Mouse (Mus musculus): Measurements from ENCODE around the gene Tlk2. TPM values are rescaled to one million over a fixed set of nuclear protein-coding genes. Genes with fewer than 3 reads are reported as not detected.
"Not testable (repeated sequence)": the region's sequence is repeated elsewhere in the genome, so short reads cannot be mapped to it uniquely, and the experiment has no call there.

Gene Tlk2
- total RNA-seq (2021) = 10 to 100 TPM; 44.4 to 54.1 TPM

DNA sequence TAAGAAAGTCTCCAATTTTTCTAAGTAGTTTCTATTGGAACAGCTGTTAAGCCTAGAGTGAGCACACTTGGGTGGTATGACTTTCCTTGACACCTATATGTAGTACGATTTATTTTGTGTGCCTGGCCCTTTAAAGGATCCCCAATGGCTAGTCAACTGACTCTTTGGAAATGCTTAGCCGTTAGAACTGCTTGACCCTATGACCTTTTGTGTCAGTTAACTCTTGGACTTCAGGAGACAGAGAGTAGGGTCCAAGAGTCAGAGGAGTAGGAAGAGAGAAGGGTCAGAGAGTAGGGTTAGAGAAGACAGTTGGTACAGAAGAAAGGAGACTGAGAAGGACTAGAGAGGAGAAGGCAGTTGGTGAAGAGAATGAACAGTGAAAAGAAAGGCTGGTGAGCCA, at the start of gene Tlk2:
Gene Tlk2 (plus strand): TSS at position 292 of the 400 bp plus-strand sequence.
- DNase-seq (ENCODE audit: extremely low spot score in 1 of 2, low spot score in 1 of 2) = no peak

DNA sequence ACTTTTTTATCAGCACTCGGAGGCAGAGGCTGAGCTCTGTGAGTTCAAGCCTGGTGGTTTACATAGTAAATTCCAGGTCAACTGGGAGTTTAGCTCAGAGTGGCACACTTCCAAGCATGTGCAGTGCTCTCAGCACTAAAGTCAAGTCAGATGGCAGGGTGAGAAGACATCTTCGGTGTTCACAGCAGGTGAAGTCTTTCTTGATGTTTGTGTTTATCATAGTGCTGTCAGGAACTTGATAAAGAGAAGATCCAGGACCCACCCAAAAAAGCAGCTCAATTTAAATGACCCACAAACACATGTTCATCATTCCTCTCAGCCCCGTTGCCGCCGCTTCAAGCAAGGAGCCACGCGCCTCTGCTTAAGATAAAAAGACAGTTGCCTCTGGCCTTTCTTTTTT, 42.9 kb upstream of the Tlk2 start:
- DNase-seq (ENCODE audit: extremely low spot score in 1 of 2, low spot score in 1 of 2) = no peak

DNA sequence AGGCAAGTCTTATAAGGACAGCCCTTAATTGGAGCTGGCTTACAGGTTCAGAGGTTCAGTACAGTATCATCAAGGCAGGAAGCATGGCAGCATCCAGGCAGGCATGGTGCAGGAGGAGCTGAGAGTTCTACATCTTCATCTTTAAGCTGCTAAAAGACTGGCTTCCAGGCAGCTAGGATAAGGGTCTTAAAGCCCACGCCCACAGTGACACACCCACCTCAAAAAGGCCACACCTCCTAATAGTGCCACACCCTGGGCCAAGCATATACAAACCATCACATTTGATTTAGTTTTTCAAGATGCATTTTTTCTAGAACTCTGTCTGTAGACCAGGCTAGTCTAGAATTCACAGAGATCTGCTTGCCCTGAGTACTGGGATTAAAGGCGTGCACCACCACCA, 41.4 kb upstream of the Tlk2 start:
- DNase-seq (ENCODE audit: extremely low spot score in 1 of 2, low spot score in 1 of 2) = not testable (repeated sequence)

DNA sequence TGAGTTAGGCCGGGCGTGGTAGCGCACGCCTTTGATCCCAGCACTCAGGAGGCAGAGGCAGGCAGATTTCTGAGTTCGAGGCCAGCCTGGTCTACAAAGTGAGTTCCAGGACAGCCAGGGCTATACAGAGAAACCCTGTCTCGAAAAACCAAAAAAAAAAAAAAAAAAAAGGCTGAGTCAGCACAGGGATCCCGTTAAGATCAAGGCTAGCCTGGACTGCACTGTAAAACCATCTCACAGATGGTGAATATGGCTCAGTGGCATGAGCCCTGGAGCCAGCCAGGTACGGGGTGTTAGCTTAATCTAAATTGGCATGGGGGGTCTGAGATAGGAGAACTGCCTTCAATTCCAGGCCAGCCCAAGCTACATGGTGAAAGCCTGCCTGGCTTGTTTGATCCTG, 38.1 kb upstream of the Tlk2 start:
- DNase-seq (ENCODE audit: extremely low spot score in 1 of 2, low spot score in 1 of 2) = not testable (repeated sequence)

DNA sequence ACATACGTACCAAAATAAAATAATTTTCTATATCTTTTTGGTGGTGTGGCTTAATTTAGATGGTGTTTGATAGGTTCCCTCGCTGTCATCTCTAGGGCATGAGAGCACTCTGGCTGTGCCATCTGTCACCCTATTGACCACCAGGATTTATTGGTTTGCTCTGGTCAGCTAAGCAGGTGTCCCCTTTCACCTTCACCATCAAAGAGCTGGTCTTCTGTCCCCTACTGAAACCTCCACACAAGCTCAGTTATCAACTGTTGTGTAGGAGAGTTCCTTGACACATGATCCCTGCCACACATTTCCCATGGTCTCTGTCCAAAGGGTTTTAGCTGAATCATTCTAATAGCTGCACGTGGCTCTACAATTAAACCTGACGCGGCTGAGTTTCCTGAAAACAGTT, 37.5 kb upstream of the Tlk2 start:
- no peak for DNase-seq (ENCODE audit: extremely low spot score in 1 of 2, low spot score in 1 of 2)

DNA sequence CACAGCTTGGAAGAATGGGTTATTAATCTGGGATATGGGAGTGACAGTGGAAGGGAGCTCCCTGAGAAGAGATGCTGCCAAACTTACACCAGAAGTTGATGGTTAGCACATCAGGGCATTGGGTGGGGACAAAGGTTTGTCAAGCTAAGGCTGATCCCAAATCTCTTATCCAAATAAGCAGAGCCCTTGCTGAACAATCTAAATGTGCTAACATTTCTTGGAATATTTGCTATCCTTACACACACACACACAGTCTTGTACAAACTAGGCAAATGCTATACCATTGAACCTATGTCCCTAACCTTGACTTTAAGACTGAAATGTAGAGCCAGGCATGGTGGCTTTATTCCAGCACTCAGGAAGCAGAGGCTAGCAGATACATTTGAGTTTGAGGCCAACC, 35.0 kb upstream of the Tlk2 start:
- no peak for DNase-seq (ENCODE audit: extremely low spot score in 1 of 2, low spot score in 1 of 2)

DNA sequence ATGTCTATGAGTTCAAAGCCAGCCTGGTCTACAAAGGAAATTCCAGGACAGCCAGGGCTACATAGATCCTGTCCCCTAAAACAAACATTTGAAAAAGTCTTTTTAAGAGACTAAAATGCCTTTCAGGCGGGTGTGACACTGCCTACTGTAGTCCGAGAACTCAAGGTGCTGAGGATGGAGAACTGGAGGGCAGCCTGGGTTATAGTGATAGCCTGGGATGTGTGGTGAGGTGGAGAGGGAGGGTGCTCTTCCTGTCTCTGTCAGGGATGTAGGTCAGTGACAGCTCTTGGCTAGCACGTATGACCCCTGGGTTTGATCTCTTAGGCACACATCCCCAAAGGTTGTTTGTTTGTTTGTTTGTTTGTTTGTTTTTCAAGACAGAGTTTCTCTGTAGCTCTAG, 34.5 kb upstream of the Tlk2 start:
- no peak for DNase-seq (ENCODE audit: extremely low spot score in 1 of 2, low spot score in 1 of 2)

DNA sequence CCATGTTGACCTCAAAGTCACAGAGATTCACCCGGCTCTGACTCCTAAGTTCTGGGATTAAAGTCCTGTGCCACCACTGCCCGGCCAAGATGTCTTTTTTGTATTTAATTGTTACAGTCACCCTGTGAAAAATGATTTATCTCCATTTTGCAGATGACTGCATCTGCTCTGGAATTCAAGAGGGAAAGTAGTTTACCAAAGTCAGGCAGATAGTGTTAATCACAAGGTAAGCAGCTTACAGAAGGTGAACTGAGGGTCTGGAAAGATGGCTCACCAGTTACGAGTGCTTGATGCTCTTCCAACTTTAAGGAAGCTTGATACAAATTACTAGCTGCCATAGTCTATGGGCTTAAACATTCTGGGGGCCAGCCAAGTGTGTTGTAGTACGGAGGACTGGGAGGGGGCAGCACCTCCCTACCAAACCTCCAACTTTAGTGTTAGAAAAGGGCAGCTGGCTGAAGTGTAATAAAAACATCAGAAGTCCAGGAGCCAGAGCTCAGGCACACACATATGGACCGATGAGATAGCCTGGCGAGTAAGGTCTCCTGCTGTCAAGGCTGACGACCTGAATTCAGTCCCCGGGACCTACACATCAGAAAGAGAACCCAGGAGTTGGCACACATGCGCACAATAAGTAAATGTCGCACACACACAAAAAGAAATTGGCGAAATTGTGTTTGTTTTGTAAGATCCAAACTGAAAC, 33.9 kb upstream of the Tlk2 start:
- DNase-seq (ENCODE audit: extremely low spot score in 1 of 2, low spot score in 1 of 2) = no peak

DNA sequence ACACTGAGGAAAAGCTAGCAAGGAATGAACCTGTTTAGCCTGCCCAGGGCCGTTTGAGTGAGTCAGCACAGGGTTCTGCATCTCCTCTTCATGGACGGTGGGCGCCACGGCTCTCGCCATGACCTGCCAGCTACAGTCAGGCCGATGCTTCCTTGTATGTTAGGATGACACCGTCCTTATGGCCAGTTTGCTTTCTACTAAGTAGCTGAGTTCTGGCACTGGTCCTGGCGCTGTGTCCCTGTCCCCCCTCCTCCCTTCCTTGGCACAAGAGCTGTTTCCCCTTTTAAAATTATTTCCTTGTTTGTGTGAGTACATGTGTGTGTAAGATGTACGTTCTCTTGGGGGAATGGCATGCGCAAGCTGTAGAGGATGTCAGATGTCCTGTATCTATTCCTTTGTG, 33.4 kb upstream of the Tlk2 start:
- DNase-seq (ENCODE audit: extremely low spot score in 1 of 2, low spot score in 1 of 2) = no peak

DNA sequence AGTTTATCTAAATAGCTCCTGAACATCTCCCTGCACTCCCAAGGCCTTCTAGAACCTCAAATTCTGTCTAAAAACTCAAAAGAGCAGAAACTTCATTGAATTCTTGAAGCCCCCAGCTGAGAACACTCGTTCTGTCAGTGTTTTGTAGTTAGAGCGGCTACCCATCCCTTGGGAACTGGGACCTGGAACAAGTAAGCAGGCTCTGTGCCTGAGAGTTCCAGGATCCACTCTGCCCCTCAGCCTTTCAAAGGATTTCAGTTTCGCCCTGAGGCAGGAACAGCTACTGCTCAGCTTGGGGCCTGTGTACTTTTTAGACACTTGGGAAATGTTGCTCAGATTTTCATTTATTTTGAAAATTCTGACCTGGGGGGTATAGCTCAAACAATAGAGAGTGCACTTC, 32.0 kb upstream of the Tlk2 start, which contains the start of gene Gm10842:
Gene Gm10842 (plus strand): TSS at position 301 of the 400 bp plus-strand sequence.
- DNase-seq (ENCODE audit: extremely low spot score in 1 of 2, low spot score in 1 of 2) = no peak

DNA sequence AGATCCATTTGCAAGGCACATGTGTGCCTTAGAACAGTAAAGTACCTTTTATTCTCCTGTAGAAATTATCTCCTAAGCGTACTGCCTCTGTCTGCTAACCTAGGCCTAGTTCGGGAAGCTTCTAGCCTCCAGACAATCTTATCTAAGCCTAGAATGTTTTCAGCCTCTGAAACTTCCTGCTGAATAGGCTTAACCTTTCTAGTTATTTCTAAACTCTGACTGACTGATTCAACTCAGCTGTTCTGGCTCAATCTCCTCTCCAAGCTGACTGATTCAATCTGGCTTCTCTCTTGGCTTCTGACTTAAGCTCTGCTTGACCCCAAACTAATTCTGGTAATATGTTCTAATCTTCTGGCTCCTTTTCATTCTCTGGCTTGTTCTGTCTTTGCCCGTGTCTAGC, 29.3 kb upstream of the Tlk2 start:
- no peak for DNase-seq (ENCODE audit: extremely low spot score in 1 of 2, low spot score in 1 of 2)

DNA sequence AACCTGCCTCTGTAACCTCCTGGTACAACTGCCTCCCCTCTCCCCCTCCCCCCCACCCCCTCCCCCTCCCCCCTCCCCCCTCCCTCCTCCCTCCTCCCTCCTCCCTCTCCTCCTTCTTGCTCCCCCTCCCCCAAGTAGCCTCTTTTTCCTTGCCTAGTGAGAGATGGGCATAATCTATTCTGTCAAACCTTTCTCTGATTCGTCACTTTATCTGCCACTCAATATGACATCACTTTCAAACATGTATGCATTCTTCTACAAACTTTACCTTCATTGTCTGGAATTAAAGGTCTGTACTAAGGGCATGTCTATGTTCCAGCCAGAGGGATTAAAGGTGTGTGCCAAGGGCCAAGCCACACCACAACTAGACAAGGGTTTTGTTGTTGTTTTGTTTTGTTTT, 28.8 kb upstream of the Tlk2 start:
- no peak for DNase-seq (ENCODE audit: extremely low spot score in 1 of 2, low spot score in 1 of 2)

DNA sequence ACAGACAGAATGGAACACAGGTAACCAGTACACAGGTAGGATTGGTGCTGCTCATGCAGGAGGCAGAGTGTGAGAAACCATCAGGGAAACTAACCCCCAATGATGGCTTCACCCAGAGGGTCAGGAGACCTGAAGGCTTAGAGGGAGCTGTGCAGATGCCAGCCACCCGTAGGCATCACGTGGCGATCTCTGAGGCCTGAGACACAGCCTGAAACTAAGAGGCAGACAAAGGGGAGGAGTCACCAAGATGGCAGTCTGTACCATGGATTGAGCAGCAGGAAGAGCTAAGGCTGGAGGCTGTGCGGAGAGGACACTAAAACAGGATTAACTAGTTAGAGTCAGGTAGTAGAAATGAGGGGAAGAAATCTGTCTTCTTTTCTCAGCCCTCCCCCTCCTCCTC, 27.9 kb upstream of the Tlk2 start:
- DNase-seq (ENCODE audit: extremely low spot score in 1 of 2, low spot score in 1 of 2) = no peak

DNA sequence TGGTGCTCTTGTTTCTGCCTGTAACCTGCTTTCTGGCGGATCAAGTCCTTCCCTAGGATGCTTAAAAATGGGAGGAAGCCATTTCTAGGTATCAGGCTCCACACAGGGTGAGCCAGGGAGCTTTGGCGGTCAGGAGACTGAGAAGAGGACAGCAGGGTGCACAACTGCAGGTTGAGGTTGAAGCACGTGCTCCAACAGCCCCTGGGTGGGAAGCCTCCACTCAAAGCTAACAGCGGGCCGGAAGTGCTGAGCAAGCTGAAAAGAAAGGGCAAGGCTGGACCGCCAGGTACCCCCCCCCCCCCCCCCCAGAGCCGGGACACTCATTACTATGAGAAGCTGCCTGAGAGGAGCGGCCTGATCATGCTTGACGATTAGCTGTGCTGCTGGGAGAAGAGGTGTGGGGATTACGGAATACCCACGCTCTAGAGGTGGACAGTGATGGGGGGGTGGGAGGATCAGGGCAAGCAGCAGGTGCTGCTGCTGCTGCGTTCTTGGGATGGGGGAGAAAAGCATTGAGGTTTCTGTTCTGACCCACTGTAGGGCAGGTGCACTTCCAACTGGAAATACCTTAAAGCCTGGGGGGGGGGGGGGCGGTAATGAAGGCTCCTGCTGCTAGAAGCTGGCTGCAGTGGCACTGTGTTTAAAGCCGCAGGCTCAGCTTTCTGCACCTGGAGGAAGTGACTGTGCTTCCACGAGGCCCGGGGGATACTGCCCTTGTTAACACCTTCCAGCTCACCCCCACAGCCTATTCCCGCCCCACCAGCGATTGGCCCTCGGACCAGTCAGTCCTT, 27.2 kb upstream of the Tlk2 start:
- no peak for DNase-seq (ENCODE audit: extremely low spot score in 1 of 2, low spot score in 1 of 2)

DNA sequence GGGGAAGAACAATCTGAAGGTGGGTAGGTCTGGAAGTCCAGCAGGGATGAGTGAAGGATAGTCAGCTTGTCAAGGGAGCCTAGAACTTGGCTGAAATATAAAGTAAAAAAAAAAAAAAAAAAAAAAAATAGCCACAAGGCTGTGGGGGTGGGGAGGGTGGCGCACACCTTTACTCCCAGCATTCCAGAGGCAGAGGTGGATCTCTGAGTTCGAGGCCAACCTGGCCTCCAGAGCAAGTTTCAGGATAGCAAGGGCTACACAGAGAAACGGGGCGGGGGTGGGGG, 26.6 kb upstream of the Tlk2 start:
- no peak for DNase-seq (ENCODE audit: extremely low spot score in 1 of 2, low spot score in 1 of 2)

DNA sequence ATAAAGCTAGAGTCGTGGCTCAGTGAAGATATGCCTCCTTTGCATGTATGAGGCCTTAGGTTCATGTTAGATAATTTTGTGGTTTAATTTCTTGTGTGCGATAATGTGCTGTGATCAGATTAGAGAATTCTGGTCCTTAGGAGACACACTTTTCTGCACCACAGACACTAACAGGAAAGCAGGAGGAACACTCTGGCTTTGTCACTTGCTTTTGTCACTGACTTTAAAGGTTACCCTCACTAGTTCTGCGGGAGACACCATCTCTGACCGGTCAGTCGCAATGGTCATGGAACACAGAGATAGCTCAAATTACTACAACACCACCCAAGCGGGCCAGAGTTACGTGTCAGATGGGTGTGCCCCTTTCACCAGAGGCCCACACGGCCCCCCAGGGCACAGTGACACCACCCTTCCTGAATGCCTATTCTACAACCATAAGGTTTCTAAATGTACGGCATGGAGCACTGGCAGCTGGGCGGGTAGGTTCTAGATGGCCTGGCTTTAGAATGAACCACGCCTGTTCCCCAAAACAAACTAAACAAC, 26.2 kb upstream of the Tlk2 start:
- DNase-seq (ENCODE audit: extremely low spot score in 1 of 2, low spot score in 1 of 2) = no peak

DNA sequence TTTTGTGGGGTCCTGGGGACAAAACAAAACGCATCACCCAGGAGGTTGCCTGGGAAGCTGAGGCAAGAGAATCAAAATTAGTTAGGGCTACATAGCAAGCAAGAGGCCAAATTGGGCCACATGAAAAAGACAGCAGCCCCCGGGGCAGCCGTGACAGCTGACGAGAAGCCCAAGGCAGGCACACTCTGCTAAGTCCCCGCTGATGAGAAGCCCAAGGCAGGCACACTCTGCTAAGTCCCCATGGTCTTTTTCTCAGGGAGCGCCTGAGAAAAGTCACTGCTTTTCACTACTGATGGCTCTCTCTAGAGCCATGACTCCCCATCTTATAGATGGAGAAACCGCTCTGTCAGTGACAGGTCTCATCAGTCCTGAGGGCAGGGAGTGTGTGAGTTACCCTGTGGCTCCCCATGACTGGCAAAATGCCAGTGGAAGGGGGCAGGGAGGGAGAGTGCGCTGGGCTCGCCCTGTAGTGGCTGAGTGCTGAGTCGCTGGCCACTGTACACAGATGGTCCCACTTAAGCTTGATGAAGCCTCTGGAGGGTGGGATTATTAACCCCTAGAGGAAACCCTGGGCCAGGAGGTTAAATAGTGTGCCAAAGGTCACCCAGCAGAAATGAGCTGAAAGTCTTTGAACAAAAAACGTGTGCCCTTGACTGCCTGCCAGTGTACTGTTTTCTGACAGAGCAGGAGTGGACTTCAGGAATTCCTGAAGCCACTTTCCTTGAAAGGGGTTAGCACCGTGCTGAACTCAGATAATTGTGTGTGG, 25.4 kb upstream of the Tlk2 start:
- DNase-seq (ENCODE audit: extremely low spot score in 1 of 2, low spot score in 1 of 2) = no peak

DNA sequence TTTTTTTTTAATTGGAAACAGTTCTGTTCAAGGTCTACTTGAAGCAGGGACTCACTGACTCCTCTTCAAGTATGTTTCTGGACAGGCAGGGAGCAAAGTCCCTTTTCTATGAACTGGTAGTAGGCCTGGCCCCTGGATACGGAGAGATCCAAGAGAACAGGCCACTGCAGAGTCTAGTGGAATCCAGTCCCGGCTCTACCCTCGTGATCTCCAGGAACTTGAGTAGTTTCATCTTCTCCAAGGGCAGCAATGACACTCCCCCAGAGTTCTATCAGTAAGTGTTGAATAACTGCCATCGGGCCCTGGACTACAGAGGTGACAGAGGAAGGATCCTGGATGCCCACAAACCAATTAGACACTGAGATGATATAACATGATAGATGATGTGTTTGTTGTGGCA, 22.7 kb upstream of the Tlk2 start:
- DNase-seq (ENCODE audit: extremely low spot score in 1 of 2, low spot score in 1 of 2) = no peak

DNA sequence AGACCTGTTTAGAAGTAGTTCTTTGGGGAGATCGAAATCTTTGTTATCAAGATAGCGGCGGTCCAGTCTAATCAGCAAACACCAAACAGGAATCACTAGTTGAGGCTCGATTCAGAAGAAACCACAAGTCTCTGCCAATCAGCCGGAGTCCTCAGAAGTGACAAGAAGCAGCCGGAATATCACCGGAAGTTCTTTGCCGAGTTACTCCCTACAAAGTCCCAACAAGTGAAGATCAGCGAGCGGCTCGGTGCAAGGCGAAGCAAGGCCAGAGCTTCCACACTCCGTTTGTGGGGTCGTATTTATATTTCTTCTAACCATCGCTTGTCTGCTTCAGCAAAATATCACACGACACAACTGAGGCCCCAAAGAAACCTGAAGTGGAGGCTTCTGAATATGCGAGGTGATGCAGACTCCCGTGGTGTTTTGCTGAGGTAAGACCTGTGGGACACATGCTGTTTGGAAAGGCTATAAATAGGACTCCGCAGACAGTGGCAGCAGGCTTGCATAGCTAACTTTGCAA, 21.8 kb upstream of the Tlk2 start:
- no peak for DNase-seq (ENCODE audit: extremely low spot score in 1 of 2, low spot score in 1 of 2)

DNA sequence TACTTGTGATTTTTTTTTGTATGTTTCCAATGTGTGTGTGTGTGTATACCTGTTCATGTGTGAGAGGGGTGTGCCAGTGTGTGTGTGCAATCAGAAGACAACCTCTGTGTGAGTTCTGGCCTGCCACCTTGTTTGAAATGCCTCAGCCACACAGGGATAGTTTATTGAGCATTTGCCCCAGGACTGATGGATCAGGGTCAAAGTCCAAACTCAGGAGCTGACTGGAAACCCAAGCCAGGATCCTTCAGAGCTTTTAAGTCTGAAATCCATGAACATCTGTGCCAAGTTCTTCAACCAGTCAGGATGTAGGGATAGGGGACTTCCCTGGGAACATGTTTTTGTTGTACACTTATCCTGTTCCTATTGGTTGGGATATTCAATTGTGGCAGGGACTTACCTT, 20.6 kb upstream of the Tlk2 start:
- no peak for DNase-seq (ENCODE audit: extremely low spot score in 1 of 2, low spot score in 1 of 2)
